Mouse (Mus musculus) cerebellum, adult 2 months (tissue): ENCODE measurements at regions not wholly inside any gene's neighbourhood (a gene's known extent, or its start where the extent isn't known, plus 50 kb on each side); places are given as distances from the start of the nearest gene placed in this dataset.

Source experiments
- CTCF ChIP-seq: fragments of 200-500 bp; IDR thresholded peaks from 2 replicates; pipeline ENCODE4 v1.5.1; 2011; ENCODE audit warnings: low read depth, mild to moderate bottlenecking, control low read depth, low read length, moderate library complexity, borderline replicate concordance; ENCODE audit not compliant: insufficient read depth
- POLR2A ChIP-seq: fragments of 200-500 bp; IDR thresholded peaks from 2 replicates; pipeline ENCODE4 v1.6.1; 2011; ENCODE audit warnings: low read length, control low read depth, borderline replicate concordance; ENCODE audit not compliant: insufficient read depth

DNA sequence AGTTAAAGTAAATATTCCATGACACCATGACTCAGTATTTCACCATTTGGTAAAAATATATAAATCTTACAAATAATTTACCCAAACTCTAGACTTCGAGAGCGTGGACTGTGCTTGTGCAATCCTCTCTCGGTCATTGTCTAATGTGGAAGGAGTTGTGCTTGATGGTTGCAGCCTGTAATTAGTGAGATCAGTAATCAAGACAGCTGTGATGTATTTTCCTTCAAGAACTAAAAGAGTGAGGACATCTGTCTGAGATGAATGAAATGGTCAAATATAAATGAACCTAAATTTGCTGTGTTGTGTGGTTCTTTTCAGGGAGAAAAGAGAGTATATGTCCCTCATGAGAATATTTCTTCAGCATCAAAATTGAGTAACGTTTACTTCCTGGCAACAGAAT, 338.3 kb upstream of the Tmem161b start:
- TF ChIP-seq POLR2A, result no peak
- TF ChIP-seq CTCF, result no peak
